8 mouse cellular contexts compared by ENCODE assay signal in genomic region chr19:10605293-10605900, GRCm38 (mm10). TPM values are rescaled to one million over a fixed set of nuclear protein-coding genes. Genes with fewer than 3 reads are reported as not detected.
DNase-seq lines count a peak whose midpoint lies in the region; ATAC-seq and TF ChIP-seq lines count a peak whose summit lies in the region.

Ddb1 (plus strand) TSS chr19:10605327.
Tkfc (minus strand) TSS chr19:10605654.

- peak within 1 kb of the TSS; percentile 99 for H3K4me3 ChIP-seq in embryonic facial prominence, embryonic 13.5 days
- peak within 1 kb of the TSS; percentile 76 for H3K4me3 ChIP-seq in heart, adult 2 months
- H3K4me3 ChIP-seq in limb, embryonic 13.5 days: peak within 1 kb of the TSS; percentile 92
- H3K4me3 ChIP-seq in midbrain, embryonic 16.5 days (ENCODE audit: low read depth, low read length): peak within 1 kb of the TSS; percentile 96

- peak within 1 kb of the TSS; percentile 79 for H3K4me2 ChIP-seq in embryonic facial prominence, embryonic 13.5 days
- H3K4me2 ChIP-seq in limb, embryonic 13.5 days (replicated peaks): peak within 1 kb of the TSS; percentile 82
- H3K4me2 ChIP-seq in midbrain, embryonic 16.5 days (ENCODE audit: low read length): peak within 1 kb of the TSS; percentile 86

- WGBS in embryonic facial prominence, embryonic 13.5 days: under 1% methylated on average over 49 of the region's 49 CpGs
- WGBS in heart, adult 2 months: under 1% methylated on average over 49 of the region's 49 CpGs
- under 1% methylated on average over 49 of the region's 49 CpGs for WGBS in limb, embryonic 13.5 days
- 0% methylated on average over 49 of the region's 49 CpGs for WGBS in midbrain, embryonic 16.5 days

- peak; percentile 97 for TF ChIP-seq POLR2A in heart, adult 2 months (IDR thresholded peaks at IDR 0.05; ENCODE audit: insufficient read depth, low read depth, low read length)

- peaks cover 33% of the 10 kb centered on the region for H3K36me3 ChIP-seq in embryonic facial prominence, embryonic 13.5 days
- H3K36me3 ChIP-seq in heart, adult 2 months (ENCODE audit: control insufficient read depth, insufficient read depth, low read length): peaks cover 25% of the 10 kb centered on the region
- peaks cover 36% of the 10 kb centered on the region for H3K36me3 ChIP-seq in limb, embryonic 13.5 days
- peaks cover 23% of the 10 kb centered on the region for H3K36me3 ChIP-seq in midbrain, embryonic 16.5 days (ENCODE audit: control insufficient read depth, insufficient read depth, low read length)

- 0 out of 2 replicates have a peak, but pooled peaks have one; percentile 12 for TF ChIP-seq EP300 in heart, adult 2 months (IDR thresholded peaks at IDR 0.05; ENCODE audit: insufficient read depth, low read depth, low read length)

- no peaks in the 10 kb centered on the region for H3K27me3 ChIP-seq in embryonic facial prominence, embryonic 13.5 days
- H3K27me3 ChIP-seq in heart, adult 2 months (ENCODE audit: control insufficient read depth, insufficient read depth, low read length): no peaks in the 10 kb centered on the region
- H3K27me3 ChIP-seq in limb, embryonic 13.5 days: no peaks in the 10 kb centered on the region
- no peaks in the 10 kb centered on the region for H3K27me3 ChIP-seq in midbrain, embryonic 16.5 days (ENCODE audit: control insufficient read depth, insufficient read depth, low read depth, low read length)

- peak; percentile 98 for DNase-seq in 3134 (ENCODE audit: extremely low read depth, insufficient read length, low spot score)
- peak; percentile 99 for DNase-seq in adrenal gland, postnatal 36 days
- DNase-seq in heart, adult 2 months: peak; percentile 99
- DNase-seq in kidney, adult 8-10 months: peak; percentile 98 to 99
- DNase-seq in spleen, postnatal 10 days (ENCODE audit: low spot score in 2 of 2): peak; percentile 100

- peak within 1 kb of the TSS; percentile 94 for H3K27ac ChIP-seq in embryonic facial prominence, embryonic 13.5 days
- peak within 1 kb of the TSS; percentile 97 for H3K27ac ChIP-seq in heart, adult 2 months
- H3K27ac ChIP-seq in limb, embryonic 13.5 days: peak within 1 kb of the TSS; percentile 88
- H3K27ac ChIP-seq in midbrain, embryonic 16.5 days (ENCODE audit: low read length): peak within 1 kb of the TSS; percentile 90

- peak; percentile 95 for ATAC-seq in embryonic facial prominence, embryonic 13.5 days (ENCODE audit: insufficient number of reproducible peaks, insufficient read depth, low FRiP score, low TSS enrichment, low read depth)
- ATAC-seq in limb, embryonic 13.5 days (ENCODE audit: low FRiP score, low read depth): peak; percentile 97
- ATAC-seq in midbrain, embryonic 16.5 days: peak; percentile 97

- H3K79me2 ChIP-seq in heart, adult 2 months (replicated peaks; ENCODE audit: control insufficient read depth, insufficient read depth, low read length): peaks cover 3% of the 10 kb centered on the region; the same call in 1 of the 2 replicates

- H3K9me3 ChIP-seq in embryonic facial prominence, embryonic 13.5 days: no peaks in the 10 kb centered on the region
- no peaks in the 10 kb centered on the region for H3K9me3 ChIP-seq in limb, embryonic 13.5 days
- no peaks in the 10 kb centered on the region for H3K9me3 ChIP-seq in midbrain, embryonic 16.5 days (replicated peaks; ENCODE audit: control insufficient read depth, low read length, poor library complexity, severe bottlenecking)

- H3K4me1 ChIP-seq in embryonic facial prominence, embryonic 13.5 days: peaks cover 47% of the 10 kb centered on the region
- H3K4me1 ChIP-seq in heart, adult 2 months (ENCODE audit: control insufficient read depth, insufficient read depth, low read length): peaks cover 7% of the 10 kb centered on the region
- peaks cover 44% of the 10 kb centered on the region for H3K4me1 ChIP-seq in limb, embryonic 13.5 days
- H3K4me1 ChIP-seq in midbrain, embryonic 16.5 days (ENCODE audit: control insufficient read depth, insufficient read depth, low read length): peaks cover 31% of the 10 kb centered on the region

- peak; percentile 80 for TF ChIP-seq CTCF in heart, adult 2 months (IDR thresholded peaks at IDR 0.05)

- peak within 1 kb of the TSS; percentile 98 for H3K9ac ChIP-seq in embryonic facial prominence, embryonic 13.5 days
- H3K9ac ChIP-seq in heart, adult 2 months (ENCODE audit: low read depth, low read length): peak within 1 kb of the TSS; percentile 88
- peak within 1 kb of the TSS; percentile 98 for H3K9ac ChIP-seq in limb, embryonic 13.5 days
- H3K9ac ChIP-seq in midbrain, embryonic 16.5 days (ENCODE audit: low read depth, low read length): peak within 1 kb of the TSS; percentile 96

- intact Hi-C loops in heart, adult 2 months (cut with DNase I): loop anchor here (1.0 kb wide), 2 partner anchors 28 to 50 kb away; partner anchors contain the start of genes Cyb561a3 and Tmem138

RNA-seq across cellular contexts. Expression of gene Ddb1, which starts in this region (rescaled TPM):
- total RNA-seq in adrenal gland, postnatal 36 days (2021): 100 to 1,000 TPM; 272 to 288 TPM
- 355 and 368 TPM in 2 replicates for polyA plus RNA-seq in embryonic facial prominence, embryonic 13.5 days (2015; fragmentation: Nextera tagmentation; extraction: Ambion mirVana)
- total RNA-seq in heart, adult 2 months (2021): 100 to 1,000 TPM; 133 to 153 TPM
- 71.1 and 114 TPM in 2 replicates for polyA plus RNA-seq in heart, adult 2 months (2012; rRNA removed)
- polyA plus RNA-seq in limb, embryonic 13.5 days (2015; fragmentation: Nextera tagmentation; extraction: Ambion mirVana): 400 and 416 TPM in 2 replicates
- polyA plus RNA-seq in midbrain, embryonic 16.5 days (2015; fragmentation: Nextera tagmentation; extraction: Ambion mirVana): 218 and 234 TPM in 2 replicates

RNA-seq across cellular contexts. Expression of gene Tkfc, which starts in this region (rescaled TPM):
- total RNA-seq in adrenal gland, postnatal 36 days (2021): 10 to 100 TPM; 18.0 to 20.7 TPM
- polyA plus RNA-seq in embryonic facial prominence, embryonic 13.5 days (2015; fragmentation: Nextera tagmentation; extraction: Ambion mirVana): 16.3 and 17.0 TPM in 2 replicates
- 1 to 10 TPM; 8.2 to 9.6 TPM for total RNA-seq in heart, adult 2 months (2021)
- 7.4 and 9.1 TPM in 2 replicates for polyA plus RNA-seq in heart, adult 2 months (2012; rRNA removed)
- polyA plus RNA-seq in limb, embryonic 13.5 days (2015; fragmentation: Nextera tagmentation; extraction: Ambion mirVana): 15.2 and 15.7 TPM in 2 replicates
- 24.6 and 25.4 TPM in 2 replicates for polyA plus RNA-seq in midbrain, embryonic 16.5 days (2015; fragmentation: Nextera tagmentation; extraction: Ambion mirVana)

Comparison
In these comparisons a context has a peak if more than half of its experiments do, and no peak if none do; other contexts are left out.
1. Peak in every context shown above with its lines: DNase-seq, ATAC-seq, H3K4me3 ChIP-seq and H3K27ac ChIP-seq.